Mouse (Mus musculus) midbrain, embryonic 12.5 days (tissue): ENCODE results near the gene Extl2. TPM values are rescaled to one million over a fixed set of nuclear protein-coding genes. Genes with fewer than 3 reads are reported as not detected.

Source experiments
- ATAC-seq: fragments of 200-750 bp; cut with Nextera tagmentation; 2 replicates; pipeline ENCODE4 v1.8.0; 2017; ENCODE audit warnings: low read depth, moderate TSS enrichment, moderate library complexity; ENCODE audit not compliant: low FRiP score
- H3K27ac ChIP-seq: fragments of 300-500 bp; sonication (generic); replicated peaks from 2 replicates; pipeline ENCODE4 v1.5.1; 2016; ENCODE audit warnings: mild to moderate bottlenecking
- H3K27me3 ChIP-seq: fragments of 300-500 bp; sonication (generic); 2 replicates; pipeline ENCODE4 v1.6.1; 2016; ENCODE audit warnings: mild to moderate bottlenecking
- H3K36me3 ChIP-seq: fragments of 300-500 bp; sonication (generic); 2 replicates; pipeline ENCODE4 v1.6.1; 2016
- H3K4me1 ChIP-seq: fragments of 300-500 bp; sonication (generic); 2 replicates; pipeline ENCODE4 v1.6.1; 2016
- H3K4me2 ChIP-seq: fragments of 300-500 bp; sonication (generic); replicated peaks from 2 replicates; pipeline ENCODE4 v1.6.1; 2016; ENCODE audit warnings: mild to moderate bottlenecking, moderate library complexity
- H3K4me3 ChIP-seq: fragments of 300-500 bp; sonication (generic); 2 replicates; pipeline ENCODE4 v1.5.1; 2016; ENCODE audit warnings: mild to moderate bottlenecking
- H3K9ac ChIP-seq: fragments of 300-500 bp; sonication (generic); replicated peaks from 2 replicates; pipeline ENCODE4 v1.6.1; 2016; ENCODE audit warnings: mild to moderate bottlenecking, moderate library complexity
- H3K9me3 ChIP-seq: fragments of 300-500 bp; sonication (generic); 2 replicates; pipeline ENCODE4 v1.6.1; 2016; ENCODE audit warnings: mild to moderate bottlenecking
- WGBS: fragments of 180-500 bp; shearing (Covaris S2); methylation state at CpG from one replicate; pipeline ENCODE4 v1.1.7; 2016; 5-methylcytosine and 5-hydroxymethylcytosine counted together
- microRNA-seq: library from miRNA; unstranded; fragments of <30 nt; microRNA quantifications from one replicate; pipeline ENCODE4, GENCODE M21; 2017
- polyA plus RNA-seq: library from polyadenylated mRNA; unstranded; fragments of >200 nt; fragmentation: Nextera tagmentation; extraction: Ambion mirVana; gene quantifications from 2 replicates; pipeline ENCODE4 v1.2.1, GENCODE M21; 2016

Gene Extl2
- polyA plus RNA-seq, 1 experiment from 2014 or later, result 25.7 TPM

DNA sequence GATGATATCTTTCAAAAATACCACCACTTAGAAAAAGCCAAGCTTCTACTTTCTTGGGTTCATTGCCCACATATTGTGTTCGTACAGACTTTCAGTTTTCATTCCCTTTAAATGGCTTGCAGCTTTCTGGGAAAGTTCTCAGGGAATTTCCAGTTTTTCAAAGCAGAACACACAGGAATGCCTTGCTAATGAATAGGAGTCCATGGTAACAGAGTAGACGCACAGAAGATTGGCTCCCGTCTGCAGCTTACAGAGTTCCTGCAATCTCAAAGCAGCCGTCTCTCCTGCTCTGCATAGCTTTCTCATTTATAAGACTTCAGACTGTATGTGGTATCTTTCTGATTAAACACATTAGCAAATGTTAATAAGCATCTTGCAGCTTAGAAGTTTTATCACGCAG lies 39.8 kb downstream of the Extl2 start:
- H3K4me2 ChIP-seq, result no peak overlapping the region
- 35% methylated on average over 5 of the region's 5 CpGs for WGBS
- 0 out of 2 replicates have a peak, but pooled peaks have one; percentile 56 for ATAC-seq
- H3K36me3 ChIP-seq, result no peaks in the 10 kb centered on the region
- no peak overlapping the region for H3K9ac ChIP-seq
- no peaks in the 10 kb centered on the region for H3K27me3 ChIP-seq
- no peaks in the 10 kb centered on the region for H3K9me3 ChIP-seq
- H3K4me3 ChIP-seq, result no peak overlapping the region
- H3K27ac ChIP-seq, result no peak overlapping the region; the same call in 1 of the 2 replicates
- 0 out of 2 replicates have a peak, but pooled peaks cover 9% of the 10 kb centered on the region for H3K4me1 ChIP-seq

DNA sequence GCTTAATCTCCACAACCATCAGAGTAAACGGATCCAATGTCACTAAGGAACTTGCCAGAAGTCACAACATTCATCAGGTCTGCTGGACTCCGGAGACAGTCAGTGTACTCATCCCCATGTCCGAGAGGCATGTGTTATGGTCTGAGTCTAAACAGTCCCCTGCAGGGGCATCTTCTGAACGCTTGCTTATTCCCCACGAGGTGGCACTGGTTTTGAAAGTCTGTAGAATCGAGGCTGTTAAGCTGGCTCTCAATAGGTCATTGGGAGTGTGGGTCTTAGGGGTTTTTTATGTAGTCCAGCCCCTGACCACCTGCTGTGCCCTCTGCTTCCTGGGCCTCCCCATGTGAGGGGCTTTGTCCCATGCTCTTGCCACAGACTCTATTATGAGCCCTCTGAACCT lies 49.8 kb downstream of the Extl2 start:
- Histone ChIP-seq H3K4me1 (no peaks in the 10 kb centered on the region), H3K4me2 (no peak overlapping the region), H3K27me3 (no peaks in the 10 kb centered on the region), H3K9me3 (no peaks in the 10 kb centered on the region), H3K27ac (no peak overlapping the region), H3K9ac (no peak overlapping the region), H3K36me3 (no peaks in the 10 kb centered on the region), H3K4me3 (no peak overlapping the region)
- ATAC-seq, result no peak
- WGBS, result 55% methylated on average over 6 of the region's 6 CpGs

DNA sequence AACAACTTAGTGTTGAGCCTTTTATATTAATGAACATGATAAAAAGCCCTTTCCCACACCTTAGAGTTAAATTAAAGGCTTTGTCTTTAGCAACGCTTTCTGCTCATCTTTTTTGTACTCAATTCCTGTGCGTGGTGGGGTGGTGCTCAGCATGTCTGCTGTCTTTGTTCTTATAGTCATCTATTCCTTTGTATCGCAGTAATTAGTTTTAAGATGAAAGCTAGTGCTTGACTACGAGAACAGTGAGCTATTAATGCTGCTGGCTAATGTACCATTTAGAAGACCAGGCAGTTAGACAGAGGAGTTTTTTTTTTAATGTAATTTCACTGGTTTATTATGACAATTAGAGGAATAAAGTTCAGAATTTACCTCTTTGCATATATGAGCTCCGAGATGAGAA lies 53.1 kb downstream of the Extl2 start:
- Histone ChIP-seq H3K27ac (no peak overlapping the region), H3K36me3 (no peaks in the 10 kb centered on the region), H3K4me3 (no peak overlapping the region), H3K4me2 (no peak overlapping the region), H3K4me1 (no peaks in the 10 kb centered on the region), H3K27me3 (no peaks in the 10 kb centered on the region), H3K9me3 (no peaks in the 10 kb centered on the region), H3K9ac (no peak overlapping the region)
- ATAC-seq, result no peak
- WGBS, result 70% methylated on average over 5 of the region's 5 CpGs

DNA sequence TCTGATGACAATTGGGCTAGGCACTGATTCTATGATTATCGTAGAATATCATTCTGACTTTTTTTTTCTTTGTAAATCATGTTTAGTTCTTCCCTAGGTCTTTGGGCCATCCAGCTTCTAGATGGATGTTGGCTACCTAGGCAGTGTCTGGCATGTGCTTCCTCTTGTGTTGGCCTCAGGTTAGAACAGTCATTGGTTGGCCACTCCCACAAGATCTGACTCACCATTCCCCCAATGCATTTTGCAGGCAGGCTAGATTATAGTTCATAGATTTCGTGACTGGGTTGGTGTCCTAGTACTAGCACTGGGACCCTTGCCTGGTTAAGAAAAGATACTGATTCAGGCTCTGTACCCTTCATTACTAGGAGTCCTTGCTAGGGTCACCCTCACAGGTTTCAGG lies 54.9 kb downstream of the Extl2 start:
- Histone ChIP-seq H3K4me1 (no peaks in the 10 kb centered on the region), H3K36me3 (no peaks in the 10 kb centered on the region), H3K9ac (no peak overlapping the region), H3K4me3 (no peak overlapping the region), H3K27ac (no peak overlapping the region), H3K4me2 (no peak overlapping the region), H3K9me3 (no peaks in the 10 kb centered on the region), H3K27me3 (no peaks in the 10 kb centered on the region)
- no peak for ATAC-seq
- 93% methylated on average over 2 of the region's 2 CpGs for WGBS

DNA sequence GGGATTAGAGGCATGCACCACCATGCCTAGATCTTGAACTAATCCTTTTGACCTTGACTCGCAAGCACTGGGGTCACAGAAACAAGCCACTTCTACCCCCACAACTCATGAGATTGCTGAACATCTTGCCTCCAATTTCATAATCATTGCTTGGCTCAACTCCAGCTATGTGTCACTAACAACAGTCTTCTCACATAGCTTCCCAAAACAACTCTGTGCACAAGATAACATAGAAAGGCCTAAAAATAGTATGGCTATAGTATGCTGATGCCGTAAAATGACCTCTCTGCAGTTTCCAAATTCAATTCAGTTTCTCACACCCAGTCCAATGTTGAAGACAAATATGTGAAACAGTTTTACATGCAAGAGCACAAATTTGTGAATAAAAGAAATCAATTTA lies 65.3 kb downstream of the Extl2 start:
- Histone ChIP-seq H3K27me3 (no peaks in the 10 kb centered on the region), H3K4me3 (no peak overlapping the region), H3K36me3 (no peaks in the 10 kb centered on the region), H3K4me2 (no peak overlapping the region), H3K9ac (no peak overlapping the region), H3K4me1 (no peaks in the 10 kb centered on the region), H3K9me3 (no peaks in the 10 kb centered on the region), H3K27ac (no peak overlapping the region)
- 79% methylated on average over 2 of the region's 2 CpGs for WGBS
- ATAC-seq, result no peak

DNA sequence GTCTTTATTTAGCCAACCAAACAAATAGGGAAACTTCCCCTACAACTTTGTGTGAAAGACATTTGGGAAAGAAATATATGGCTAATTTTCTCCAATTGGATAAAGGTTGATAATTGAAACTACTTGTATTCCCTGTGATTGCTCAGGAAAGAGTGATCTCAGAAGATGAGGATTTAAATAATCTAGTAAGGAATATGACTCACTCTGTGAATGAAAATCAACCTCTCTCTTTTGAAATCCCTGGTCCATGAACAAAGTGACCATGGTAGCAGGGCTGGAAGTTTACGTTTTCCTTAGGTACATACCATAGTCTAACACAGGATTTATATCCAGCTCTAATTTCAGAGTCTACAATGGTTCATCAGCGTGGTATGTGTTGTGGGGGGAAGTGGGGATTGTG lies 69.5 kb downstream of the Extl2 start:
- Histone ChIP-seq H3K4me2 (no peak overlapping the region), H3K4me3 (no peak overlapping the region), H3K9me3 (no peaks in the 10 kb centered on the region), H3K27me3 (no peaks in the 10 kb centered on the region), H3K9ac (no peak overlapping the region), H3K36me3 (no peaks in the 10 kb centered on the region), H3K4me1 (no peaks in the 10 kb centered on the region), H3K27ac (no peak overlapping the region)
- 86% methylated on average over 2 of the region's 2 CpGs for WGBS
- ATAC-seq, result no peak

DNA sequence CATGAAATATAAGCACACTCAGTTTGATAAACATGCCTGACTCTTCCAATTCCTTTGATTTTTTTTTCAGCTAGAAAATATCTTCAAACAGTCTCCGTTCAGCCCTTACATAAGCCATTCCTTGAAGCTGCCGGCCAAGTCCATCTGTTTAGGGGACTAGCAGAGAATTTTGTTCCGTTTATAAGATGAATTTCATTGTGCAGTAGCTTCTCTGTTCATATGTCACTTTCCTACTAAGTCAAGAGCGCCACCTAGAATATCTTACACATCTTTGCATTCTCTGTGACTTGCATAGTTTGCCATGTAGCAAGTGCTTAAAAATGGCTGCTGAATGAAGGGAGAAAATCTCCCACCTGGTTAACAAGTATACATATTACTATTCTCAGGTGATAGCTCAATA lies 71.2 kb downstream of the Extl2 start:
- ATAC-seq, result no peak
- WGBS, result 75% methylated on average over 4 of the region's 4 CpGs
- no peak overlapping the region for H3K4me3 ChIP-seq
- no peak overlapping the region for H3K9ac ChIP-seq
- no peaks in the 10 kb centered on the region for H3K4me1 ChIP-seq
- no peak overlapping the region for H3K4me2 ChIP-seq
- H3K27ac ChIP-seq, result no peak overlapping the region
- H3K36me3 ChIP-seq, result no peaks in the 10 kb centered on the region
- H3K27me3 ChIP-seq, result no peaks in the 10 kb centered on the region
- H3K9me3 ChIP-seq, result no peaks in the 10 kb centered on the region

Small RNAs within 50 kb of the gene (microRNA-seq; reads per million reads assigned to microRNA genes)
- not detected for gene Mir669n

Other genes starting within 250 kb of the Extl2 start
- 26.5 and 26.8 TPM in 2 replicates for gene Dph5, start 119.6 kb upstream of the Extl2 start, polyA plus RNA-seq
- gene Slc30a7, start 56 bp upstream of the Extl2 start, polyA plus RNA-seq, result 16.8 and 23.5 TPM in 2 replicates
- gene Vcam1, start 122.2 kb downstream of the Extl2 start, polyA plus RNA-seq, result 50.2 and 53.7 TPM in 2 replicates
- 0.43 and 0.80 TPM in 2 replicates for gene Gpr88, start 246.0 kb downstream of the Extl2 start, polyA plus RNA-seq